Mouse (Mus musculus): ENCODE measurements around the gene Mtch1.
"Not testable (repeated sequence)": the region's sequence is repeated elsewhere in the genome, so short reads cannot be mapped to it uniquely, and the experiment has no call there.

Mtch1 gene

DNA sequence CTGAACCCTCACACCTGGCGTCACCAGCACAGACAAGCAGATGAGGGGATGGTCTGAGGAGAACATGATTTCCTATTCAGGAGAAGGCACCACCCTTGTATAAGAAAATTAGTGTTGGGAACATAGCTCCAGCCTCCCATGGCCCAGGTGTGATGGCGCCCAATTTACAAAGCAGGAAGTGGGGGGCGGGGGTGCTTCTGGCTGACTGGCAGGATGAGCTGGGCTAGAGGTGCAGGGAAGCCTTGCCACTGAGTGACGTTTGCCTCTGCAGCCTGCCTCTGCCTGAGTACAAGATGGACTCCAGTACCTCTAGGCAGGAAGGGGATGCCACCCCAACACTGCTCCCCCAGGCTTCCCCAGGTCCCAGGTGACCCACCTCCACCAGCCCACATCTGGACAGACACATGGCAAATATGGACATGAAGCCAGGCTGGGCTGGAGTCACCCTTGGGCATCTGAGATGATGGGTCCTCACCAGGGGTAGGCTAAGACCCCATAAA, 15.5 kb downstream of the Mtch1 start:
- no peak for DNase-seq (ENCODE audit: low spot score)

DNA sequence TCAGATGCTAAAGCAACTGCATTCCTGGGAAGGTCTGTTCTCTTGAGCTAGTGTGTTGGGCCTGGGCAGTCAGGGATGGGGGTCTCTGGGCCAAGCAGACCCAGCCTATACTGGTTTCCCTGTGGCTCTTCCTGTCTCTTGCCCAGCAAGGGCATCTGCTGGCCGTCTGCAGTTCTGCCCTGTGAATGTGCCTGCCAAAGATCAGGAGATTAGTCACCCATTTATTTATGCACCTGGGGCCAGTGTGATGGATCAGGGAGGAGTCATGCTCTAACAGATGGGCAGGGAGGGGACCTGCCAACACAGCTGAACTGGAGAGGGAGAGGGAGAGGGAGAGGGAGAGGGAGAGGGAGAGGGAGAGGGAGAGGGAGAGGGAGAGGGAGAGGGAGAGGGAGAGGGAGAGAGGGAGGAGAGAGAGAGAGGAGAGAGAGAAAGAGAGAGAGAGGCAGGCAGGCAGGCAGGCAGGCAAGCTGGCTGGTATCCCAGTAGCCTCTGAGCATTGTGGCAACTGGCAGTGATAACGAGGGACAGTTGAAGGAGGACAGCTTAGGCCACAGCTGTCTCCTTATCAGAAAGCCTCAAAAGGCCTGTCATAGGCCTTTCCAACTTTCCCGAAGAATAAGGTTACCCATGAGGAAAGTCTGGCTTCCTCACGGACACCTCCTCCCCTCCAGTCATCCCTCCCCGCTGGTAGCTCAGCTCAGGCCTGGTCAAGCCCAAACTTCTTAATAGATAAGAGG, 16.9 kb downstream of the Mtch1 start:
- no peak for DNase-seq (ENCODE audit: low spot score)

DNA sequence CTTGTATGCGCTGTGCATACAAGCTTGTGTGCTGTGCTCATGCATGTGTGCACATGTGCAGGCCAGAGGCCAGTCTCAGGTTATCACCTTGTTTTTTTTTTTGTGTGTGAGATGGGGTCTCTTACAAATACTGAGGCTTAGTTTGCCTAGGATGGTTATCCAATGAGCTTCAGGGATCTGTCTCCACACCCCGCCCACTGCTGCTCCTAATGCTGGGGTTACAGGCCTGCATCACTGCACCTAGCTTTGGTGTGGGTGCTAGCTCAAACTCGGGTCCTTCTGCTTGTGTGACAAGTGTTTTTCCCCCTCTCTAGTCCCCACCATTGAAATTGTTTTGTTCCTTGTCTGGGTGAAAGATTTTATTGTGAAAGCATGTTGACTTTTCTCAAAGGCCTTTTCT, 17.5 kb downstream of the Mtch1 start:
- no peak for DNase-seq (ENCODE audit: low spot score)

DNA sequence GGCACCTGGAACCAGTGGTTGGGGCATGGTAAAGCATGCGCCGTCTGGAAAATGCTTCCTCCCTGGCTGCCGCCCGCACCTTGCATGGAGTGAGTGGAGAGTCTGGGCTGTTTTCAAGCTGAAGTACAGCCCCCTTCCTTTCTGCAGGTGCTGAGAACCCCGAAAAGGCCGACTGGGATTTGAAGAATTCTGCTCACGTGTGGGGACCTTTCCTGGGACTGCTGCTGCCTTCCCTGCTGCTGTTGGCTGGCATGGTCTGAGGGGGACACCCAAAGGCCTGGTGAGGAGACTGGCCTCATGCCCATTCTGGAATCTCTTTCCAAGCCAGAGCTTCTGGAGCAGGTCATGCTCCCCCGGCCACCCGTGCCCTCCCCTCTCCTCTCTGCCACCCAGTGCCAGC, 20.0 kb downstream of the Mtch1 start:
- DNase-seq (ENCODE audit: low spot score) = no peak

DNA sequence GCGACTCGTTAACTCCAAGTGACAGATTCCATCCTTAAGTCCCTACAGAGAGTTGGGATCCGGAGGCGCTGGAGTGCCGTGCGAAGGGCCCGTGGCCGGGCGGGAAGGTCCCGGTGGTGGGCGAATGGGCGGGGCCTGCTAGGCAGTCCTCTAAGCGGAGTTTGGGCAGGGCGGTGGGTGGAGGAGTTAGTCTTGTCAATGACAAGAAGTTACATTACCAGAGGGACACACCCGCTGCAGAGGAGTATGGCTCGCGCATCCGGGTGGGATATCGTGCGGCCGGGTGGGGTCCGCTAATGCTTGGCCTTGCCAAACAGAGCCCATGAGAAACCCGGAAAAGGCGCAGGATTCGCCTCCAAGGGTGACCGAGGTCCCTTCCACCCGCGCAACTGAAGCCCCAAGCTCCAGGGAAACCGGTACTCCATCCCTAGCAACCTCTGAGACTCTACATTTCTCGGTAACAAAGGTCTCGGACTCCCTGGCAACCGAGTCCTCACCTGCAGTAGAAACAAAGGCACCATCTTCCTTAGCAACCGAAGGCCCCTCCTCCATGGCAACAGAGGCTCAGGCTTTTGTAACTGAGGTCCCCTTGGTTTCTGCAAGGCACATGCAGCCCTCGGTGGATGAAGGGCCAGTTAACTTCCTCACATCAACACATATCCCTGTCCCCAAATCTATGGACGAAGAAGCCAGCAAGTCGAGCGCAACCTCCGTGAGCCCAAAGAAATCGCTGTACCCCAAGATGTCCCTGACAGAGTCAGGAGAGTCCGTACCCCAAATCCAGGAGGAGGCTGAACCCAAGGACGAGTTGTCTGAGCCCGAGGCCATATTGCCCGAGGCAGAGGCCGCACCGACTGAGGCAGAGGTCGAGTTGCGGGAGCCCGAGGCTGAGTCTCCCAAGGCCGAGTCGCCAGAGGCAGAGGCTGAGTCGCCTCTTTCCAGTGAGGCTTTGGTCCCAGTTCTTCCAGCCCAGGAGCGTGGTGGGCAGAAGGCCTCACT, 20.9 kb downstream of the Mtch1 start:
- no peak for DNase-seq (ENCODE audit: low spot score)

DNA sequence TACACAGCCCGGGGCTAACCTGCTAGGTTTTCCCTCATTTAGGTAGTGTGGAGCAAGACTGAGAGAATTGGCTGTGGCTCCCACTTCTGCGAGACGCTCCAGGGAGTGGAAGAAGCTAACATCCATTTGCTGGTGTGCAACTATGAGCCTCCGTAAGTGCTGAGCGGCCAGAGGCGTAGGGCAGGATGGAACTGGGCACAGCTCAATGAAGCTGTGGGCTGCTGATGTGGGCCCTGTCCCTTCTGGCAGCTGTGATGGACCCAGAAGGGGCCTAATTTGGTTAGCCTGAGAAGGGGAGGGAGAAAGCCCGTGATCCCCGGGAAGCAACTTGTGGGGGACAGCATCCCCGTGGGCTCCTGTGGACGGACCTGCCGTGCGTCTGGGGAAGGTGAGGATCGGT, 21.9 kb downstream of the Mtch1 start:
- DNase-seq (ENCODE audit: low spot score) = no peak

DNA sequence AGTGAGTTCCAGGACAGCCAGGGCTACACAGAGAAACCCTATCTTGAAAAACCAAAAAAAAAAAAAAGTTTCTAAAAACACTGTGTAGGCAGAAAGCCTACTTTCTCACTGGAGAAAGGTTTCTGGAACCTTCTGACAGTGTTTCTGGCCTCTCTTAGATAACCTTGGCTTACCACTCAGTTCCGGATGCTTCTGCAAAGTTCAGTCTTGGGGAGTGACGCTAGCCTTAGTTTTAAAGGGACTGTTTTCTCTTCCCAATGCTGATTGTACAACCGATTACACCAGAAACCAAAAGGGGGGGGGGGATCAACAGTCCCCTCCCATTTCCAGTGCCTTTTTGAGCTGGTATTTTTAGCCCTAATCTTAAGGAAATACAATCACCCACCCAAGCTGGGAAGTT, 24.1 kb downstream of the Mtch1 start:
- no peak for DNase-seq (ENCODE audit: low spot score)

DNA sequence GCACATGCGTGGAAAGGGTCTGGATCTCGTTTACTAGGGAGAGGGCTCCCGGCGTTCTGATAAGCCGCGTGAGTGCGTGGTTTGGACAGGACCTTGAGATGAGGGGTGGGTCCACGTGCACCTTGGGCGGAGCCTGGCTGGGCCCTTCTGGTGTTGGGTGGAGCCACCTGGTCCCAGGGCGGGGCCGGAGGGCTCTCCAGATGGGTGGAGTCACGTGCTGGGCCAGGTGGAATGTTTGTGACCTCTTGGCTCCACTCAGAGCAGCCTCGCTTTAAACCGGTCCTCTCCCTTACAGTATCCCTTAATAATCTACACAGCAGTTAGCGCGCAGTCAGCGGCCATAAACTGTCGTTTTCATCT, 25.2 kb downstream of the Mtch1 start:
- DNase-seq (ENCODE audit: low spot score) = no peak

DNA sequence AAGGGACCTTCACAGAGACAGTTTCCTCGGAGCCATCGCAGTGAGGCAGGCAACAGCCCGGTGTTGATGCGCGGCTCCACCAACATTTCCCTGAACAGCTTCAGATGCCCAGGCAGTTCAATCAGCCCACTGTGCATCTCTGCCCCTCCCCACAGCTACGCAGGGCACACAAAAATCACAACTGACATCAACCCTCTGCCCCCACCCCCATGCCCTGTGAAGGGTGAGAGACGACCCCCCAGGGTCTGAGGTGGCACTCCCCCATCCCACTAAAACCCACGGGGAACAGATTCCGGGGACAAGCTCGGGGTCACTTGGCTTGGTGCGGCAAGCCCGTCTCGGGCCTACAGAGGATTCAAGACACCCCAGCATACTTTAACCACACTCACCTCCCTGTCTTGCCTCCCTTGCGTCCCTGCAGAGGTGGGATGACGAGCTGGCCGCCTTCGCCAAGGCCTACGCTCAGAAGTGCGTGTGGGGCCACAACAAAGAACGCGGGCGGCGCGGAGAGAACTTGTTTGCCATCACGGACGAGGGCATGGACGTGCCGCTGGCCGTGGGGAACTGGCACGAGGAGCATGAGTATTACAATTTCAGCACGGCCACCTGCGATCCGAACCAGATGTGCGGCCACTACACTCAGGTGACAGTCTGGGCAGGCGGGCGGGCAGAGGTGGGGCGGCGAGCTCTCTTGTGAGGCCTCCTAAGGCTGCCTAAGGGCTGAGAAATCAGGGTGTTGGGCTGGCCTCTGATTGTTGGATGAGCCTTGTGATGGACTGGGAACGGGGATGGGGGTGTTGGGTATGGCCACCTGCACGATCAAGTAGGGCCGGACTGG, 25.8 kb downstream of the Mtch1 start:
- no peak for DNase-seq (ENCODE audit: low spot score)

DNA sequence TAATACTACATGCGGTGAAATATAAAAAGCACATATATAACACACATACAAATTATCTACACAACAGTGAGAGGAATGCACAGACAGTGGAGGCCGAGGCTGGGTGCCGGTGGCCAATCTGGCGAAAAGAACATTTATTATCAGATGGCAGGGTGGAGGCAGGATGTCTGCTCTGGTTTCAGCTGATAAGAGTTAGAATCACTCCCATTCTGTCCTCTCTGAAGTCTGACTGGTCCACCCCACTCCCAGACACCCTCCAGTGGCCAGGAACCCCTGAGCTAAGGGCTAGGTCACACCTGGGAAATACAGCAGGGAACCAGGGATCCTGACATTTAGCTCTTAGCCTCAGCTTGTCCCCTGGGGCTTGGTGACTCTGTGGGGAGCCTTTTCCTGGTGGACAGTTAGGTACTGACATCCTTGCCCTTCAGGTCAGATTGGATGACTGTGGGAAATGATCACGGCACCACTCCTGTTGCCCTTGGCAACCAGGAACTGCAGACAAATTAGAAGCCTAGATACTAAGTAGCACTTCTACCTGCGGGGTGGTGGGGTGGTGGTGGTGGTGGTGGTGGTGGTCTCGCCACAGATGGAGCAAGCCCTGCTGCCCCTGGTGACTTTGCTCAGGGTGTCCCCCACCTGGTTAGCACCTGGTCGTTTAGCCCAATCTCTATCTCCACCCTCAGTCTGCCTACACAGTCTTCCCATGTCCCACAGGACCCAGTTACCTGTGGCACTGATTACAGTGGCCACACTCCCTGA, 27.7 kb downstream of the Mtch1 start:
- DNase-seq (ENCODE audit: low spot score) = no peak

DNA sequence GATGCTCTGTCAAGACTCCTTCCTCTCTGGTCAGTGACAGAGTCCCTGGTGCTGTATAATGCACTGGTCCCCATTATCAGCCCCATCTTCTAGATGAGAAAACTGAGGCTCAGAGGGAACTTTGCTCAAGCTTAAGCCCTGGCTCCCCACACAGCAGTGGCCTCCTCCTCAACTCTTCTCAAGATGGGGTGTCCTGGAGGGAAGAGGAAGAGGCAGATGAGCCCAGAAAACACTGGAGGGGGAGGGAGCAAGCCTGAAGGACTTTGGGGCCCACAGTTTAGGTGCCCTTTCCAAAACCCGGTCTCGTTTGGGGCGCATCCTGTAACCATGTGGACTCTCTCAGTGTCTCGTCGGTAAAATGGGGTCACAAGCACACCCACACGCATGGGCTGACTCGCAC, 28.3 kb downstream of the Mtch1 start:
- no peak for DNase-seq (ENCODE audit: low spot score)

DNA sequence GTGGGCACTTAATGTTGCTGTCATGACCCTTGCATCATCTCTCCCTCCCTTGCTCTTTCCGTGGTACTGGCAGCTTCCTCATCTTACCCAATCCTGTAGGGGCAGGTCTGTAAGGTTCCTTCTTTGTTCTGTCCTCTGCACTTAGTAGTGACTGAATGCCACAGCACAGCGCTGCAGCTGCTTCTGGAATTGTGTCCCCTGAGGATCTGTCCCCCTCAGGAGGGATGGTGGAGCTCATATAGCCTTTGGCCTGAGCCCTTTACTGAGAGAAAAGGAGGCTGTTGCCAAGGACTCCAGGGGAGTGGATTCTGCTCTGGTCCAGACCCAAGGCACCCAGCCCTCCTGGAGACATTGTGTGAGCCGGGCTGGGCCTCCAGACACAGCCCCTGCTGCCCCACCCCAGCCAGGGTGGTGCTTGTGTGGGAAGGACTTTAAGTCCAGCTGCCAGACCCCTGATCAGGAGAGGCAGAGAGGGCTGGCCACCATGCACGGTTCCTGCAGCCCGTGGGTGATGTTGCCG, 28.9 kb downstream of the Mtch1 start:
- DNase-seq (ENCODE audit: low spot score) = no peak

DNA sequence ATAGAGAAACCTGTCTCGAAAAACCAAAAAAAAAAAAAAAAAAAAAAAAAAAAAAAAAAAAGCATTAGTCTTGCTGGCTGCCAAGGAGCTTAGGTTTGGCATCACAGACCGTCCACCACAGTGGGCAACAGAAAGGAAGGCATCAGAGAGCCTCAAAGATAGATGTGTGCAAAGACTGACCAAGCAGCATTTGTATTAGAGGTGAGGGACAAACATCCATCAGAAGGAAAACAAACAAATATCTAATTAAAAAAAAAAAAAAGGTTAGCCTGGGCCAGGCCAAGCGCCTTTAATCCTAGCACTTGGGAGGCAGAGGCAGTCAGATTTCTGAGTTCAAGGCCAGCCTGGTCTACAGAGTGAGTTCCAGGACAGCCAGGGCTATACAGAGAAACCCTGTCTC, 30.4 kb downstream of the Mtch1 start, which contains the start of gene Pi16:
Gene Pi16, plus strand, starts transcription at position 301 of the 400 bp plus-strand sequence.
- not testable (repeated sequence) for DNase-seq (ENCODE audit: low spot score)

DNA sequence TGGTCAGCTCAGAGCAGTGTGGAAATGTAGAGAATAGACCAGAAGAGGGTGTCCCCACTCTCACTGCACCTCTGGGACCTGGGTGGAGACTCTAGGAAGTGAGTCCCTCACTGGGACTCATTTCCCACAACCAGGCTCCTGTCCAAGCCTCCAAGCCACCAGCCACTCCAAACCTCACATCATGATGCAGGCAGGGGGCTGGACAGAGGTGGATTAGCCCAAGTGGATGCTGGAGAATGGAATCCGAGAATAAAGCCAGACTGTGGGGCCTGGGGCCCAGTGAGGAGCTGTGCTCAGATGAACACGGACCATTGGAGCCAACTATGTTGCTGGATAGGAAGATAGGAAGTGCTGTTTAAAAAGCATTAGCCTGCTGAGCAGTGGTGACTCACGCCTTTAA, 30.8 kb downstream of the Mtch1 start:
- DNase-seq (ENCODE audit: low spot score) = no peak

DNA sequence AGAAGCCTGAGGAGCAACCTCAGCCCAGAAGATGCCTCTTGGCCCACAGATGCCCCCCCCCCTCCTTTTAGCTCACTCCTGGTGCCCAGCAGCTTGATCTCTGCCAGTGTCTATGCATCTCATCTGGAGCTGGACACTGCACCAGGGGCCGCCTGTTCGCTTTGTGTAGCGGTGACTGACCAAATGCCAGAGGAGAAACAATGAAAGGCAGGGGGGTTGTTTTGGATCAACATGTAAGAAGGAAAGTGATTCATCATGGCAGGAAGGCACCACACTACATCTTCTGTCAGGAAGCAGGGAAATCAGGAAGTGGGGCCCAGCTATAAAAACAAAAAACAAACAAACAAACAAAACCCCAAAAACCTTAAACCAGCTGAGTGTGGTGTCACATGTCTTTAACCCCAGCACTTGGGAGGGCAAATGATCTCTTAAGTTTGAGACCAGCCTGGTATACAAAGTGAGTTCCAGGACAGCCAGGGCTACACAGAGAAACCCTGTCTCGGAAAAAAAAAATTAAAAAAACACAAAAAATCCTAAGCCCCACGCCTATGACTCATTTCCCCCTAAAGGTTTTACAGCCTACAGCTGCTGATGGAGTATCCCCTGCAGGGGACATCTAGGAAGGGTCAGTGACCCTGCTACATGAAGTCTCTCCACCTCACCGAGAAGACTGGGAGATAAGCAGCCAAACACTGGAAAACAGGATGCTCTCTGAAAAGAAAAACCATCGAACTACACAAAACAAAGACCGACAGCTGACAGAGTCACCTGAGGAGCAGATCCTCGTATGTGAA, 31.9 kb downstream of the Mtch1 start:
- DNase-seq (ENCODE audit: low spot score) = no peak

DNA sequence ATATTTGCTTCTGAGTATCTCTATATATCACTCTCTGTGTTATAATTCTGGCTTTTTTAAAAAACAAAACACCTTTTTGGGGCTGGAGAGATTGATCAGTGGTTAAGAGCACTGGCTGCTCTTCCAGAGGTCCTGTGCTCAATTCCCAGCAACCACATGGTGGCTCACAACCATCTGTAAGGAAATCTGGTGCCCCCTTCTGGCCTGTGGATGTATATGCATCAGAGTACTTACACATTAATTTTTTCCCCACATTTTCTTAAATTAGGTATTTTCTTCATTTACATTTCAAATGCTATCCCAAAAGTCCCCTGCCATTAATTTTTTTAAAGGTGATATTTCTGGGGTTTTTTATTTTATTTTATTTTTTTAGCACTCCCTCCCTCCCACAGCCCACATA, 34.4 kb downstream of the Mtch1 start:
- no peak for DNase-seq (ENCODE audit: low spot score)

DNA sequence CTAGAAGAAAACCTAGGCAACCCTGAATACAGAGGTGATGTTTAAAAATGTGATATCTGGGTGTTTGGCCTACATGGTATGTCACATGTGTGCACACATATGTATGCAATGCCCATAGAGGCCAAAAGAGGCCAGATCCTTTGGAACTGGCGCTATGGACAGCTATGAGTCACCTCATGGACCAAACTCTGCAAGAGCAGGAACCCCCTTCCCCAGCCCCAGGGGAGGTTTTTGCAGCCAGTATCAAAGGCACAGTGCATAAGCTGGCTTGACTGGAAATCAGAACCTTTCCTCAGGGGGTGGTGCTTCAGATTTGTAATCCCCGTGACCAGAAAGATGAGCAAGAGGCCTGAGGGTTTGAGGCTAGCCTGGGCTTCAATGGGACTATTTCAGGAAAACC, 35.7 kb downstream of the Mtch1 start:
- no peak for DNase-seq (ENCODE audit: low spot score)

DNA sequence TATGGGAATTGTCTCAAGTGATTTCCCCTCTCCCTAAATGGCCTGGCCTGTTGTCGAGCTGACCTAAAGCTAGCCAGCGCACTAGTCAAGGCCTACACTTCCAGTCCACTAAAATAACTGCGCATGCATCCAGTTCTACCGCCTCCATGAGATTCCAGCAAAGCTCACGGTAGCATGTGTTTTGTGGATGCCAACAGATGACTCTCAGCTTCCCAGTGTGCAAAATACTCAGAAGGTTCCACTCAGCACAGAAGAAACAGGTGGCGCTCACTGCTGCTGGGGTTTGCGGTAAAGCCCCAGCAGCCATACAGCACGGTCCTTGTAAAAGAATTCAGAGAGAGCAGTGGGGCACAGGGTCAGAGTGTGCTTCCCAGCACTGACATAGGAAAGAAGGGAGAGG, 36.1 kb downstream of the Mtch1 start:
- DNase-seq (ENCODE audit: low spot score) = no peak

DNA sequence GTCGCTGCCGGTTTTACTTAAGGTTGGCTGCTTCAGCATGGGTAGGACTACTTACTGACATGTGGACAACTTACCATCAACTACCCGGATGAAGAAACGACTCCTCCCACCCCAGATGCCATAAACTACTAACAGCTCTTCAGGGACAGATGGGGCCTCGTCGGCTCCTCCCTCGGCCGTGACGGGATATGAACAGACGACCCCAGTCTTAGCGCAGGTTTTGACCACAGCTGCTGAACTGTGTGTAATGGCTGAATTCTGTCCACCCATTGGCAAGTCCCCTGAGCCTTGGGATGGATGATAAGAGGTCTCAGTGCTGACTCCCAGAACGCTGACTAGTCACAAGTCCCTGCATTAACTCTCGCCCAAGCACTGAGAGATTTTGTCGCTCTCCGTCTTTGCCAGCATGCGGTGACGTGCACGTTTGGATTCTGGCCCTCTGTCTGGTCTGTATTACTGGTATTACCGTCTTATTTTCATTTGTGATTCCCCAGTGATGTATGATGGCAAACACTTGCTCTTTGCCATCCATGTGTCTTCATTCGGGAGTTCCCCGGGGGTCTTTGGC, 37.6 kb downstream of the Mtch1 start:
- DNase-seq (ENCODE audit: low spot score) = no peak

DNA sequence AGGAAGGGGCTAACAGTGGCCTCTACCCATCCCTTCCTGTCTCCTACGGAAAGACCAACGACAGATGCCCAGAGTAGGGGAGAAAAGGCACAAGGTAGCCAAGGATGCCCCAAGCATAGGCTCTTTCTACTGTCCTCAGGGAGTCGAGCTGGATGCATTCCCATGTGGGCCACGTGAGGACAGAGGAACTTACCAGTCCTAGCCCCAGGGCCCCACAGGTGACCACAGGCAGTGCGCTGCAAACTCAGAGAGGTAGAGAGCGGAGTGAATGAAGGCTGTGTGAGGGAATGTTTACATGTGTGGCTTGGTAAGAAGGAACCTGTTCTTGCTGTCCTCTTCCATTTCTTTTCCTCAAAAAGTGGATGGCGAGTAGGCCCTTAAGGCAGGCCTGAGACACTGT, 41.9 kb downstream of the Mtch1 start:
- DNase-seq (ENCODE audit: low spot score) = no peak
